Comparison of ENCODE assay signal across 12 mouse cellular contexts in the genomic region with DNA sequence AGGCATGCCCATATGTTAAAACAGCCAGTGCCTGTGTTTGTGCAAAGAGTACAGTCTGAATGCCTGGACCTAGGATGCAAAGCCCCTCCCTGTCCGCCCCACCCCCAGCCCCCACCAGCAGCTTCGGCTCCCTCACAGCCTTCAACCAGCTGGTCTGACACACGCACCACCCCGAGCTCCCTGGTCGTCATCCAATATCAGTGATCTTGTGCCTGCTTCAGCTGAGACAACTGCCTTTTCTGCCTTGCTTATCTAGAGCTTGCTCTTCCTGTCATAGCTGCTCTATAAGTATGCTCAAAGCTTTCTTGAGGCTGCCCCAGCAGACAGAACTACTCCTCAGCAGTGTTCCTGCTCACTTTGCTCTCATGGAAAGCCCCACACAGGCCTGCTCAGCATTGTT. TPM values are rescaled to one million over a fixed set of nuclear protein-coding genes. Genes with fewer than 3 reads are reported as not detected.
DNase-seq lines count a peak whose midpoint lies in the region; ATAC-seq and TF ChIP-seq lines count a peak whose summit lies in the region.
"Had no signal": no experiment of that assay in that cellular context is flagged by ENCODE, and none has a peak within 500 bp of the region (broad histone marks: within the 10 kb centered on the region; RNA-seq: fewer than 3 reads in every experiment).

No protein-coding gene starts in this region.

- no peak for TF ChIP-seq POLR2A in brain, embryonic 14.5 days (IDR thresholded peaks at IDR 0.05; ENCODE audit: borderline replicate concordance, extremely low read depth, insufficient read depth, insufficient read length, poor library complexity, severe bottlenecking)

- H3K27me3 ChIP-seq in forebrain, embryonic 16.5 days (replicated peaks; ENCODE audit: control insufficient read depth, insufficient read depth, low read length) = no peaks in the 10 kb centered on the region
- H3K27me3 ChIP-seq: limb, embryonic 13.5 days had no signal

- intact Hi-C loops in heart, postnatal 10 days (cut with DNase I) = loop anchor here (2.0 to 5.0 kb wide), 2 partner anchors 15 to 274 kb away; no protein-coding TSS in a partner anchor
- intact Hi-C loops in left cerebral cortex, postnatal 4 days (cut with DNase I) = no loop called here

- no peaks in the 10 kb centered on the region for H3K9me3 ChIP-seq in forebrain, embryonic 16.5 days (ENCODE audit: control insufficient read depth, low read length)
- H3K9me3 ChIP-seq: limb, embryonic 13.5 days had no signal

- no peak overlapping the region for H3K9ac ChIP-seq in forebrain, embryonic 16.5 days (replicated peaks; ENCODE audit: low read depth, low read length)
- H3K9ac ChIP-seq: limb, embryonic 13.5 days had no signal

- no peak overlapping the region for H3K4me2 ChIP-seq in forebrain, embryonic 16.5 days (ENCODE audit: low read length)
- H3K4me2 ChIP-seq: limb, embryonic 13.5 days had no signal

- DNase-seq in heart, adult 11 months = peak; percentile 61
- no peak for DNase-seq in heart, postnatal 10 days
- DNase-seq in left cerebral cortex, postnatal 4 days = peak; percentile 28
- no peak for DNase-seq in left cerebral cortex, adult 11 months (ENCODE audit: low spot score)
- peak; percentile 22 for DNase-seq in brain, embryonic 14.5 days (ENCODE audit: low read depth)
- no peak for DNase-seq in retina, postnatal 1 day
- no peak for DNase-seq in c-Kit-positive CD71-positive TER-119-positive erythroid progenitor cells, embryonic 14.5 days (ENCODE audit: low spot score)
- DNase-seq: thymus, postnatal 25 days had no signal

- 44% methylated on average over 5 of the region's 5 CpGs for WGBS in forebrain, embryonic 16.5 days

- H3K4me1 ChIP-seq in forebrain, embryonic 16.5 days (replicated peaks; ENCODE audit: control insufficient read depth, insufficient read depth, low read length) = 0 out of 2 replicates have a peak, but pooled peaks cover 3% of the 10 kb centered on the region
- H3K4me1 ChIP-seq: limb, embryonic 13.5 days had no signal

- no peak overlapping the region for H3K27ac ChIP-seq in forebrain, embryonic 16.5 days (ENCODE audit: low read length)
- H3K27ac ChIP-seq: limb, embryonic 13.5 days had no signal

- no peak for TF ChIP-seq CTCF in brain, embryonic 14.5 days (IDR thresholded peaks at IDR 0.05; ENCODE audit: borderline replicate concordance, extremely low read depth, insufficient read depth, insufficient read length)

- peak; percentile 21; the same call in 1 of the 2 replicates for ATAC-seq in forebrain, embryonic 16.5 days
- ATAC-seq: CD4-positive, CD25-positive, alpha-beta regulatory T cell, adult 4 months had no signal

- H3K4me3 ChIP-seq in forebrain, embryonic 16.5 days (replicated peaks; ENCODE audit: low read length) = no peak overlapping the region
- H3K4me3 ChIP-seq: limb, embryonic 13.5 days had no signal

- H3K36me3 ChIP-seq in forebrain, embryonic 16.5 days (ENCODE audit: control insufficient read depth, insufficient read depth) = no peaks in the 10 kb centered on the region
- H3K36me3 ChIP-seq: limb, embryonic 13.5 days had no signal

RNA-seq across cellular contexts. Expression of gene Nobox, which starts 13.4 kb away (rescaled TPM):
- not detected for total RNA-seq in heart, postnatal 10 days (2021)
- not detected for total RNA-seq in left cerebral cortex, postnatal 4 days (2021)
- polyA plus RNA-seq in brain, embryonic 14.5 days (2012; rRNA removed) = not detected in 2 replicates
- not detected in 2 replicates for polyA plus RNA-seq in forebrain, embryonic 16.5 days (2015; fragmentation: Nextera tagmentation; extraction: Ambion mirVana)
- polyA plus RNA-seq: CD4-positive, CD25-positive, alpha-beta regulatory T cell, adult 4 months; large intestine, adult 2 months; limb, embryonic 13.5 days had no signal

RNA-seq across cellular contexts. Expression of gene Arhgef5, which starts 30.5 kb away (rescaled TPM):
- total RNA-seq in heart, postnatal 10 days (2021) = 10 to 100 TPM; 18.1 to 22.0 TPM
- total RNA-seq in left cerebral cortex, postnatal 4 days (2021) = 1 to 10 TPM; 5.8 to 6.7 TPM
- polyA plus RNA-seq in brain, embryonic 14.5 days (2012; rRNA removed) = 3.8 and 5.5 TPM in 2 replicates
- polyA plus RNA-seq in forebrain, embryonic 16.5 days (2015; fragmentation: Nextera tagmentation; extraction: Ambion mirVana) = 1.8 and 1.9 TPM in 2 replicates

Comparison
In these comparisons a context has a peak if more than half of its experiments do, and no peak if none do; other contexts are left out.
1. DNase-seq: peak in heart, adult 11 months (single experiment), left cerebral cortex, postnatal 4 days (single experiment) and brain, embryonic 14.5 days (single experiment); none in heart, postnatal 10 days (0 of 2), left cerebral cortex, adult 11 months (single experiment), retina, postnatal 1 day (single experiment) and c-Kit-positive CD71-positive TER-119-positive erythroid progenitor cells, embryonic 14.5 days (single experiment).